21 mouse cellular contexts compared by ENCODE assay signal in the genomic region with DNA sequence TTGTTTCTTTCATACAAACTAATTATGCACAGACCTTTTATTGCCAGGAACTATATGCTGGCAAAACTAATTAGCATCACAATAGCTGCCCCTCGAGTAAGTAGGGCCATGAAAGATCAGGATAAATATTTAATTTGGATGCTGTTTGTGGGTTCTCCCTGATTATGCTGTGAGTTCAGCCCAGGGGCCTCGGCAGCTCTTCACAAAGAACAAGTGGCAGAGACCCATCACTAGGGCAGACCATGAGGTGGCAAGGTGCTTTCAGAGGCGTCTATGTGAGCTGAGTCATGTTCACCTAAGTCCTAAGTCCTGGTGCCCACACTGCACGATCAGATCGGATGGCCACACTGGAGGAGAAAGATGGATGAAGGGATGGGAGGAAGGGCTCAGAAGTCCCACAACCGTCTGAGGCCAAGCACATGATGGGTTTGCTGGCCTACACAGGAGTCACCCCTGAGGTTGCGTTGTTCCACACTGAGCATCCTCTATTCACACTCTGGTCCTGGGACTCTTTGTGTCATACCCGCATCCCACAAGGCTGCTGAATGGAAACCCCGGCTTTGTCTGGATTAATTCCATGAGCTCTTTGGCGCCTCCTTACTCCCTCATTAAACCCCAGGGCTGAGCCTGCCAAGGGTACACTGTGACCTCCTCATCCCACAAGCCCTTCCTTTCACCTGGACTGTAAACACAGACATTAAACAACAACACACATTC.
DNase-seq lines count a peak whose midpoint lies in the region; ATAC-seq and TF ChIP-seq lines count a peak whose summit lies in the region.
"Had no signal": no experiment of that assay in that cellular context is flagged by ENCODE, and none has a peak within 500 bp of the region (broad histone marks: within the 10 kb centered on the region; RNA-seq: fewer than 3 reads in every experiment).

No protein-coding gene starts in this region.

- H3K9ac ChIP-seq in hindbrain, embryonic 16.5 days (ENCODE audit: low read depth, low read length), result no peak overlapping the region
- H3K9ac ChIP-seq in forebrain, postnatal 0 days, result no peak overlapping the region
- no peak overlapping the region for H3K9ac ChIP-seq in midbrain, embryonic 12.5 days (replicated peaks)
- H3K9ac ChIP-seq: heart, embryonic 13.5 days; limb, embryonic 13.5 days; liver, embryonic 15.5 days; stomach, embryonic 15.5 days had no signal

- H3K4me1 ChIP-seq in hindbrain, embryonic 10.5 days (replicated peaks), result peaks cover 40% of the 10 kb centered on the region
- no peaks in the 10 kb centered on the region for H3K4me1 ChIP-seq in hindbrain, embryonic 16.5 days (ENCODE audit: control insufficient read depth, insufficient read depth, low read depth, low read length)
- H3K4me1 ChIP-seq in forebrain, postnatal 0 days (ENCODE audit: insufficient read depth), result no peaks in the 10 kb centered on the region
- H3K4me1 ChIP-seq in midbrain, embryonic 12.5 days, result peaks cover 26% of the 10 kb centered on the region
- H3K4me1 ChIP-seq: liver, embryonic 15.5 days; stomach, embryonic 15.5 days had no signal

- TF ChIP-seq POLR2A in brain, embryonic 14.5 days (IDR thresholded peaks at IDR 0.05; ENCODE audit: borderline replicate concordance, extremely low read depth, insufficient read depth, insufficient read length, poor library complexity, severe bottlenecking), result no peak

- no peaks in the 10 kb centered on the region for H3K36me3 ChIP-seq in hindbrain, embryonic 10.5 days
- H3K36me3 ChIP-seq in hindbrain, embryonic 16.5 days (ENCODE audit: control insufficient read depth, insufficient read depth, low read length), result no peaks in the 10 kb centered on the region
- H3K36me3 ChIP-seq in forebrain, postnatal 0 days (ENCODE audit: insufficient read depth), result no peaks in the 10 kb centered on the region
- no peaks in the 10 kb centered on the region for H3K36me3 ChIP-seq in midbrain, embryonic 12.5 days
- H3K36me3 ChIP-seq: heart, embryonic 13.5 days; limb, embryonic 13.5 days; liver, embryonic 15.5 days; stomach, embryonic 15.5 days had no signal

- H3K9me3 ChIP-seq in hindbrain, embryonic 10.5 days, result no peaks in the 10 kb centered on the region
- H3K9me3 ChIP-seq in hindbrain, embryonic 16.5 days (ENCODE audit: control insufficient read depth, low read length), result no peaks in the 10 kb centered on the region
- no peaks in the 10 kb centered on the region for H3K9me3 ChIP-seq in forebrain, postnatal 0 days (ENCODE audit: low read length)
- peaks cover 4% of the 10 kb centered on the region; the same call in 1 of the 2 replicates for H3K9me3 ChIP-seq in midbrain, embryonic 12.5 days
- H3K9me3 ChIP-seq: heart, embryonic 13.5 days; limb, embryonic 13.5 days; liver, embryonic 15.5 days; stomach, embryonic 15.5 days had no signal

- no peak for ATAC-seq in hindbrain, embryonic 16.5 days
- ATAC-seq in forebrain, postnatal 0 days, result no peak
- ATAC-seq in midbrain, embryonic 12.5 days (ENCODE audit: low FRiP score, low read depth), result peak; percentile 55
- ATAC-seq: lung, postnatal 0 days had no signal

- H3K4me3 ChIP-seq in hindbrain, embryonic 10.5 days, result no peak overlapping the region
- H3K4me3 ChIP-seq in hindbrain, embryonic 16.5 days (ENCODE audit: low read length), result no peak overlapping the region
- no peak overlapping the region for H3K4me3 ChIP-seq in forebrain, postnatal 0 days (ENCODE audit: low read depth, low read length)
- H3K4me3 ChIP-seq in midbrain, embryonic 12.5 days, result no peak overlapping the region
- H3K4me3 ChIP-seq: heart, embryonic 13.5 days; layer of hippocampus, adult 2 months; left cerebral cortex, adult 2 months; limb, embryonic 13.5 days; liver, embryonic 15.5 days; stomach, embryonic 15.5 days had no signal

- no peak for DNase-seq in hindbrain, embryonic 10.5 days (ENCODE audit: low spot score)
- peak; percentile 70 for DNase-seq in brain, embryonic 14.5 days (ENCODE audit: low read depth)
- peak; percentile 42 for DNase-seq in forebrain, postnatal 0 days
- DNase-seq in ovary, postnatal 36 days (ENCODE audit: low spot score), result no peak
- no peak for DNase-seq in urinary bladder, postnatal 25 days (ENCODE audit: low spot score)
- no peak for DNase-seq in MN1 (ENCODE audit: low spot score)
- DNase-seq: adrenal gland, postnatal 10 days; cerebellum, adult 18-20 months; kidney, adult 11 months; right cerebral cortex, postnatal 14 days; thymus, postnatal 14 days had no signal

- H3K4me2 ChIP-seq in hindbrain, embryonic 16.5 days (ENCODE audit: low read length), result no peak overlapping the region
- no peak overlapping the region for H3K4me2 ChIP-seq in forebrain, postnatal 0 days (ENCODE audit: low read depth)
- H3K4me2 ChIP-seq in midbrain, embryonic 12.5 days (replicated peaks), result no peak overlapping the region
- H3K4me2 ChIP-seq: heart, embryonic 13.5 days; limb, embryonic 13.5 days; liver, embryonic 15.5 days; stomach, embryonic 15.5 days had no signal

- peak overlapping the region; percentile 78 for H3K27ac ChIP-seq in hindbrain, embryonic 10.5 days
- no peak overlapping the region for H3K27ac ChIP-seq in hindbrain, embryonic 16.5 days (ENCODE audit: low read depth, low read length)
- no peak overlapping the region for H3K27ac ChIP-seq in forebrain, postnatal 0 days (ENCODE audit: low read depth, low read length)
- H3K27ac ChIP-seq in midbrain, embryonic 12.5 days (replicated peaks), result peak overlapping the region; percentile 63; the same call in 1 of the 2 replicates
- H3K27ac ChIP-seq: heart, embryonic 13.5 days; kidney, postnatal 0 days; layer of hippocampus, adult 2 months; left cerebral cortex, adult 2 months; limb, embryonic 13.5 days; liver, embryonic 15.5 days; stomach, embryonic 15.5 days had no signal

- 58% methylated on average over 10 of the region's 10 CpGs for WGBS in hindbrain, embryonic 10.5 days
- 36% methylated on average over 10 of the region's 10 CpGs for WGBS in hindbrain, embryonic 16.5 days
- 21% methylated on average over 10 of the region's 10 CpGs for WGBS in forebrain, postnatal 0 days
- 35% methylated on average over 10 of the region's 10 CpGs for WGBS in midbrain, embryonic 12.5 days

- peaks cover 10% of the 10 kb centered on the region; the same call in 1 of the 2 replicates for H3K27me3 ChIP-seq in hindbrain, embryonic 10.5 days (ENCODE audit: insufficient read depth, poor library complexity, severe bottlenecking)
- H3K27me3 ChIP-seq in hindbrain, embryonic 16.5 days (replicated peaks; ENCODE audit: control insufficient read depth, insufficient read depth, low read length), result no peaks in the 10 kb centered on the region
- H3K27me3 ChIP-seq in forebrain, postnatal 0 days (ENCODE audit: insufficient read depth, low read length), result no peaks in the 10 kb centered on the region
- no peaks in the 10 kb centered on the region; the same call in 1 of the 2 replicates for H3K27me3 ChIP-seq in midbrain, embryonic 12.5 days
- H3K27me3 ChIP-seq: limb, embryonic 13.5 days; liver, embryonic 15.5 days; stomach, embryonic 15.5 days had no signal

- no peak for TF ChIP-seq CTCF in brain, embryonic 14.5 days (IDR thresholded peaks at IDR 0.05; ENCODE audit: borderline replicate concordance, extremely low read depth, insufficient read depth, insufficient read length)
- peak; percentile 14; the same call in 1 of the 2 replicates for TF ChIP-seq CTCF in forebrain, postnatal 0 days (IDR thresholded peaks at IDR 0.05; ENCODE audit: low read depth)

Comparison
In these comparisons a context has a peak if more than half of its experiments do, and no peak if none do; other contexts are left out.
1. H3K27ac ChIP-seq: peak in hindbrain, embryonic 10.5 days (single experiment) and midbrain, embryonic 12.5 days (single experiment); none in hindbrain, embryonic 16.5 days (single experiment) and forebrain, postnatal 0 days (single experiment).
2. DNase-seq: peak in brain, embryonic 14.5 days (single experiment) and forebrain, postnatal 0 days (single experiment); none in hindbrain, embryonic 10.5 days (single experiment), ovary, postnatal 36 days (single experiment), urinary bladder, postnatal 25 days (single experiment) and MN1 (single experiment).